Mouse (Mus musculus): ENCODE measurements around the gene Tpt1.
"Not testable (repeated sequence)": the region's sequence is repeated elsewhere in the genome, so short reads cannot be mapped to it uniquely, and the experiment has no call there.

Gene Tpt1

GRCm38 (mm10) chr14:75844867-75845697, at the start of gene Tpt1:
TSS of gene Tpt1 (plus strand) at chr14:75845093.
- peak; percentile 93 for DNase-seq (ENCODE audit: low read depth, low spot score)

- no peak for DNase-seq (ENCODE audit: low read depth, low spot score)
These were observed 49.0 kb upstream of the Tpt1 start for GRCm38 (mm10) chr14:75795918-75796317.

DNA sequence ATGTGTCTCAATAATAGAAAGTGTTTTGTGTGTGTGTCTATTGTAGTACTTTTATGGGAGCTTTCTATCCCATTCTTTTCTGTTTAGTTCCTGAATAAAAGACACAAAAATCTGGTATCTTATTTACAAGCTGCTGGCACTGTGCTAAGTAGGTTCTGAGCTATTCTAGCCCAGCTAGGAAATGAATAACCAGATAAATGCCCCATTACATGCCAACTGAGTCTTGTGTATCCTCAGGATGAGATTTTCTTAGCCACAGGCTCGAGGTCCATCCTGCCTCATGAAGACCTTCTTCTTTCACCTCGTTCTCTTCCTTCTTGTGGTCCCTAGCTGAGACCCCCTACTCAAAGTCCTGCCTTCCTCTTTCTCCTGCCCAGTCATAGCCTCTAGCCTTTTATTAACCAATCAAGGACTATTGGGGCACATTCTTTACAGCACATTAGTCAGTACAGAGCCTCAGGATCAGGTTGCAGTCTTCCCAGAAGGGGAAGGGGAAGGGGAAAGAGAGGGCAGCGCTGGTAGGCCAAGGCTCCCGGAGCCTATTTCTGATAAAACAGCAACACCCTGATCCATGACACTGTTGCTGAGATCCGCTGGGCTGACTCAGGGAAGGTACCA, 47.0 kb upstream of the Tpt1 start:
- no peak for DNase-seq (ENCODE audit: low read depth, low spot score)

- no peak for DNase-seq (ENCODE audit: low read depth, low spot score)
These were observed 37.1 kb upstream of the Tpt1 start for GRCm38 (mm10) chr14:75807800-75808199.

DNA sequence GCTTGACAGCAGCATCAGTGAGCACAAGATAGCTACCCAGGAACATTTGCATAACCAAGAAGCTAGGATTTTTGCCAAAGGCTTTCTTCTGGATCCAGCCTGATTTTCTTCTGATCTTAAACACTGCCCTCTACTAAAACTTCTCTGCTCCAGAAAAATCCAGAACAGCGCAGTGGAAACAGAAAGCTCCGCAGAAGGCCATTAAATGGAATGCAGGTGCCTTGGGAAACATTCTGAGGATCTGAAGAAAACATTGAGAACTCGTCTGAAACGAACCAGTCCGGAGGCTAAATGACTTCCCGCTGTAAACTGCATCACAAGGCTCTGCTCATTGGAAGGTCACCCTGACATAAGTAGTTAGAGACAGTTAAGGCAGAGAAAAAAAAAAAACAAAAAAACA, 35.0 kb upstream of the Tpt1 start:
- DNase-seq (ENCODE audit: low read depth, low spot score), result no peak

DNA sequence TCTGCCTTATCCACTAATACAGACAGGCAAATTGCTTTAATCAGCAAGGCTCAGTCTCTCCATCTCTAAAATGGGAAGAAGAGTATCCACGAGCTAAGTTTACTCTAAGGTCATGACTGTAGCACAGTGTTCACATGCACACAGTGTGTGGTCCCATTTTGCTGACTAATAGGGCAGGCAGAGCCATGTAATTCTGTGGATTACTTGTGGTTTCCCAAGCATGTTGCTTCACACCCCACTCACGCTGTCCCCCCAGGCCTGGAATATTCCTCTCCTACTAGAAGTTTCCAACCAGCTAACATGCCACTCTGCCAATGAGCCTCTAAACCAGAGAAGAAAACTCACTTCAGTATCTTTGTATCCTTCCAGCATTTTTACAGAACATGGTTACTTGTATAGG, 26.4 kb upstream of the Tpt1 start:
- DNase-seq (ENCODE audit: low read depth, low spot score), result no peak

DNA sequence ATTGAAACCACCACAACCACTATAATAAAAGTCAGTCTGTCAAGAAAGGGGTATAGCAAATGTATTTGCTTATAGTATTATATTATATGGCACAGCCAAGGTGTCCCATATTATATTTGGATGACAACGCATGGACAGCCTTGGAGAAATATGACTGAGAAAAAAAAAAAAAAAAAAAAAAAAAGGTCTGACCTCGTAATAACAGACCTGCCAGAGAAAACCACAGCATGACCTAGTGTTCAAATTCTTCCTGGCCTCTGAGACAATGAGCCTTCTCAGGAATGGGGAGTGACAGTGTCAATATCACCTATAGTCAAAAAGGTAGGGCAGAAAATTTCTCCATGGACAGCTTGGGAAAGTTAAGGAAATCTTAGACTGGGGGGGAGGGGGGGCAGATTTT, 25.6 kb upstream of the Tpt1 start:
- no peak for DNase-seq (ENCODE audit: low read depth, low spot score)

DNA sequence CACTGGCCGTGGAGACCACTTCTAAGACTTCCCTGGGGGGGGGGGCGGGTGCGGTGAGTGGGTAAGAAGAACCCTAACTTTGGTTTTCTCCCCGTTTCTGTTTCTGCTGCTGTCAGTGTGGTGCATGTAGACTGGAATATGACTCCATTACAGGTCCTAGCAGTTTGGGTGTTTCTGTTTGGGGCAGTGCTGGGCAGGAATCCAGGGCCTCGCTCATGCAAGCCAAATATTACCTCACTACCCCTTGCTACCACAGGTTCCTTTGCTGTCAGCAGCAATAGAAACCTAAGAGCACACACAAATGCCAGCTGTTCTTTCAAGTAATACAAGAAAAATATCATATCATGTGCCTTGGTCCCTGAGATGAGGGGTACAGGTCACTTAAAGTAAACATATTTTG, 24.9 kb upstream of the Tpt1 start:
- no peak for DNase-seq (ENCODE audit: low read depth, low spot score)

- DNase-seq (ENCODE audit: low read depth, low spot score), result no peak
These were observed 18.0 kb upstream of the Tpt1 start for GRCm38 (mm10) chr14:75826851-75827410.

DNA sequence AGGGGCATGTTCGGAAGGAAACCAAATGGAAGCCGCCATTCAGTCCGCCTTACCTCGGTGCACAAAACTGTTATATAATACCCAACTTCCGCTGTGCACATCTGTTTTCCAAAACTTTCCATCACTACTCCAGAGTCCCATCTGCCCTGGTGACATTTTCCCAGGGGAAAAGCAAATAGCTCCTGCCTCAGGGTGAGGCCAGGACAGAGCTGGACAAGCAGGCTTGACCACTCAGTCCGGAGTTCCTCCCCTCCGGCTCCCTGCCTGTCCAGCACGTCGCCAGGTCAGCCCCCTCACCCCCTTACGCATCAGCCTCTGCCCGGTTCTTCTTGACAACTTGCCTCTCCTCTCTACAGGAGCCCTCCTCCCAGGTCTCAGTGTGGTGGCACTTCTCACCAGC, 16.7 kb upstream of the Tpt1 start:
- DNase-seq (ENCODE audit: low read depth, low spot score), result no peak

- DNase-seq (ENCODE audit: low read depth, low spot score), result peak; percentile 68
These were observed 15.8 kb upstream of the Tpt1 start for GRCm38 (mm10) chr14:75828866-75829806.

GRCm38 (mm10) chr14:75829817-75830216, 15.1 kb upstream of the Tpt1 start:
- DNase-seq (ENCODE audit: low read depth, low spot score), result not testable (repeated sequence)

DNA sequence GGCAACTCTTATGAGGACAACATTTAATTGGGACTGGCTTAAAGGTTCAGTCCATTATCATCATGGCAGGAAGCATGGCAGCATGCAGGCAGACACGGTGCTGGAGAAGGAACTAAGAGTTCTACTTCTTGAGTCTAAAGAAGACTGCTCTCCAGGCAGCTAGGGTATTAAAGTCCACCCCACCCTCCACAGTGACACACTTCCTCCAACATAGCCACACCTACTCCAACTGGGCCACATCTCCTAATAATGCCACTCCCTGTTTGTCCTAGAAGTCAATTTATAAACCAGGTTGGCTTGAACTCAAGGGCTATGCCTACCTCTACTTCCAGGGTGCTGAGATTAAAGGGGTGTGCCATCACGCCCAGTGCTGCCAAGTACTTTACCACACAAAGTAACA, 12.9 kb upstream of the Tpt1 start:
- peak; percentile 44 for DNase-seq (ENCODE audit: low read depth, low spot score)

- DNase-seq (ENCODE audit: low read depth, low spot score), result peak; percentile 49
These were observed 11.9 kb upstream of the Tpt1 start for GRCm38 (mm10) chr14:75832982-75833381.

GRCm38 (mm10) chr14:75833546-75834250, 11.2 kb upstream of the Tpt1 start:
- no peak for DNase-seq (ENCODE audit: low read depth, low spot score)

GRCm38 (mm10) chr14:75834251-75834738, 10.6 kb upstream of the Tpt1 start:
- DNase-seq (ENCODE audit: low read depth, low spot score), result peak; percentile 73

DNA sequence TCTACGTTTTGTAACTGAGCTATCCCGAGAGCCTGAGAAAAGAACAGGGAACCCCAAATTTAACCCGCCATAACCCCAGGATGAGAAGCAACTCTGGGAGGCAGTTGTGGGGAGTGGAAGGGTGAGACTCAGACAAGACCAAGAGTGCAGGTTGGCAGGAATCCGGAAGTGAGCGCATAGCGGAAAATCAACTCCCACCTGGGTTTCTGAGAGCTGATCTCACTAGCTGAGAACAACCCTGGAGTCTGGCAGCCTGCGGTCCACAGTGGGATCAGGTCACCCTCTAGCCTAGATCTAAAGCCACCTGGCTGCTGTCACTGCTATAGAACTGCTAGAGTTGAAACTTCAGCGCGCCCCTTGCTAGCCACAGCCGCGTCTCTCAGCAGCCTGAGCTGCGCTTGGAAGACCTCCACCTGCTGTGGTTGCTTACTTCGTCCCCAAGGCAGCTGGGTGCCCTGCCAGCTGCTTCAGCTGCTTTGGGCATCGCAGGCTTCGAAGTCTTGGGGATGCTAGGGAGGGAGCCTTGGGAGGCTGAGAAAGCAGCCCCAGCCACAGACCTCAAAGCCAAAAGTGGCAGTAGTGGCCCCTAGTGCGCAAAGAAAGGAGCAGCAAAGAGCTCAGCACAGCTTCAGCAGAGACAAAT, 10.0 kb upstream of the Tpt1 start:
- peak; percentile 53 for DNase-seq (ENCODE audit: low read depth, low spot score)

- no peak for DNase-seq (ENCODE audit: low read depth, low spot score)
These were observed 8.3 kb upstream of the Tpt1 start for GRCm38 (mm10) chr14:75836579-75836978.

- DNase-seq (ENCODE audit: low read depth, low spot score), result peak; percentile 64
These were observed 7.6 kb upstream of the Tpt1 start for GRCm38 (mm10) chr14:75837048-75837916.
